Mouse (Mus musculus): ENCODE data around the gene Asns.
A peak's percentile ranks its signal among the peaks of the same experiment; 100 is the strongest.

The Asns gene

GRCm38 (mm10) chr6:7692884-7693585 lies at the start of gene Asns:
Gene Asns (minus strand): TSS chr6:7693254.
- peak; percentile 65 to 83 for DNase-seq

GRCm38 (mm10) chr6:7741721-7742120 lies 48.7 kb upstream of the Asns start:
- no peak for DNase-seq

GRCm38 (mm10) chr6:7737842-7738241 lies 44.8 kb upstream of the Asns start:
- DNase-seq: no peak

DNA sequence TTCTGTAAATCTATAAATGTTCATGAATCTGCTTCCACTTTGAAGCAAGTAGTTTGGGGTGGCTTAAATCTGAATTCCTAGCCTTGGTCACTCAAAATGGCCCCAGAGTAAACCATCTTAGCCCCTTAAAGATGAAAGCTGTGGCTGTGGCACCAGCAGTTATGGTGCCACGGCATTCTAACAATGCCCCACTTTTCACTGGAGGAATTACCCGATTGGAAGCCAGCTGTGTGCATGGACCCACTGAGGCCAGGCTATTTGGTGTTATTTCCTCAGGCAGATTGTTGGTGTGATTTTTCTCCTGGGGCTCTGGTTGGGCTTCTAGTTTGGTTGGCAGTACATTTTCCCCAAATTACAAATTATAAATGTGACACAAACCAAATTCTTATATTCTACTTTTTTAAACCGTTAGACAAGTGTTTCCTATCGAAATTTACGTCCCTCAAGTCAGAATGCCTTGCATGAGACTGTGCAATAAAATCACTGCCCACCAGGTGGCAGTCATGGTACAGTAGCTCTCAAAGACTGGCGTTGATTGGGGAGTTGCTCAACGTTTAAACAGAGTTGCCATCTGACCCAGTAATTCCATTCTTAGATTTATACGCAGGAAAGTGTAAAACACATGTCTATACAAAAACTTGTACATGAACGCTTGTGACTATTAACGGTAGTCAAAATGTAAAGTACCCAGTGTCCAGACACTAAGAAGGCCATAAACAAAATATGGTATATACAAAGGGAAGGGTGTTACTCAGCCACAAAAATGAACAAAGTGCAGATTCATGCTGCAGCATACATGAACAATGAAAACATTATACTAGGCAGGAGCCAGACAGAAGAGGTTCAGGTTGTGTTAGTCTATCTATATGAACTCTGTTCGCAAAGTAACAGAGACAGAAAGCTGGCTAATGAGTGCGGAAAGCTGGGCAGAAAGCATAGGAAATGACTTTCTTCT lies 40.0 kb upstream of the Asns start:
- DNase-seq: peak; percentile 76 to 94

DNA sequence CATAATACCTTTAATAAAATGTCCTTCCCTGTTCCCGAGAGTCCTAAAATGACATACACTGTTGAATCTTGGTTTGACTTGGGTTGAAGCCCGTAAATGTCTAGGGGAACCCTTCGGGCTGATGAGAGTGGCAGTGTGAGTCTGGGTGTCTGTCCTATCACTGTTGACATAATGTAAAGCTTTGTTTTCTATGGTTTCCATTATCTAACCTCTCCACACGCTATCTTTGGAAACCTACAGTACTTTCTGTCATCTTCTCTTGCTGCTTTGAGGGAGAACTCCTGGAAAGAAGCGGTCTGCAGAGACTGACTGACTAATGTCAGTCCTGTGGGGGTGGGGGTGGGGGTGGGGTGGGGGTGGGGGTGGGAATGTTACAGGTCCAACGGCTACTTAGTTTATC lies 39.0 kb upstream of the Asns start:
- no peak for DNase-seq

DNA sequence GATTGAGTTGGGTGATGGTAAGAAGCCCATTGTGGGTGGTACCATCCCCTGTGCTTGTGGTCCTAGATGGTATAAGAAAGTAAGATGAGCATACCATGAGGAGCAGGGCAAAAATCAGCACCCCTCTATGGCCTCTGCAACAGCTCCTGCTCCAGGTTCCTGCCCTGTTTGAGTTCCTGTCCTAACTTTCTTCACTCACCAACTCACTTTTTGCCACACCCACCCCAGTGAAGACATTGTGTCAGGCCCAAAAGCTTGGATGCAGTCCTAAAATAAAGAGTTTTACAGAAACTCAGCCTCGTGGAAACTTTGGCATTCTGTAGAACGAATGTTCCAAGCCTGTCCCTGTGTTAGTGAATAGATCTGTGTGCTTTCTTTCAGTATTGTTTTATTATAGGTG lies 36.1 kb upstream of the Asns start:
- DNase-seq: no peak

- DNase-seq: no peak
Observed at GRCm38 (mm10) chr6:7728241-7728640, 35.2 kb upstream of the Asns start.

DNA sequence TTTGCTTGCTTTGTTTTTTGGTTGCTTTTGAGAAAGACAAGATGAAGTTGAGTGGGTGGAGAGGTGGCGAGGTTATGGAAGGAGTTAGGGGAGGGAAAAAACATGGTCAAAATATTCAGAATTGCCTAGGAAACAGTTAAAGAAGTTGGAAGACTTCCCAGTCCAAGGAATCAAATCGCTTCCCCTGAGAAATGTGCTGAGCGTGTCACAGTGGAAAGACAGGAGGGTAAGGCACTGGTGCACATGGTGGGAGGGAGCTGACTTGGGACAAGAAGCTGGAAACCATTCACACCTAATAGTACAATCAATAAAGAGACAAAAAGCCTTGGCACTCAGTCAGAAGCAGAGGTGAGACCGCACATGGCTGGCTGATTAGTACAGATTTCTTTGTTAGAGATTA lies 23.2 kb upstream of the Asns start:
- DNase-seq: no peak

DNA sequence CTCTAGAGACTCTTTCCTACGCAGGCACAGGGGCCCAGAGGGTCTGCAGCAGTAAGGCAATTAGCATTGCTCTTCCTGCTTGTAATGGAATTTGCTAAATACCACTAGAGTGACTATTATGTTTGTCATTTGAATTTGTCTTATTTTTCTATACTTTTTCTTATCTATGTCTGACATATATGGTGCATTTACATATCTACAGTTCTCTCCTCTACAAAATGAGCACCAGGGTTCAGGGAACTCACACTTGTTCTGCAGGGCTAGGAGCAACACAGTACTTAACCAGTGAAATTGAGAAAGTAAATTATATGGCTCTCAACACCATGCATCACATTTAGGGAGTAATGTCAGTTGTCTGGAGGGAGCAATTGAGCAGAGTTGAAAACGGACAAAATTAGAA lies 21.2 kb upstream of the Asns start:
- DNase-seq: no peak

- no peak for DNase-seq
Observed at GRCm38 (mm10) chr6:7711837-7712330, 18.8 kb upstream of the Asns start.

GRCm38 (mm10) chr6:7708246-7708645 lies 15.2 kb upstream of the Asns start:
- DNase-seq: no peak

DNA sequence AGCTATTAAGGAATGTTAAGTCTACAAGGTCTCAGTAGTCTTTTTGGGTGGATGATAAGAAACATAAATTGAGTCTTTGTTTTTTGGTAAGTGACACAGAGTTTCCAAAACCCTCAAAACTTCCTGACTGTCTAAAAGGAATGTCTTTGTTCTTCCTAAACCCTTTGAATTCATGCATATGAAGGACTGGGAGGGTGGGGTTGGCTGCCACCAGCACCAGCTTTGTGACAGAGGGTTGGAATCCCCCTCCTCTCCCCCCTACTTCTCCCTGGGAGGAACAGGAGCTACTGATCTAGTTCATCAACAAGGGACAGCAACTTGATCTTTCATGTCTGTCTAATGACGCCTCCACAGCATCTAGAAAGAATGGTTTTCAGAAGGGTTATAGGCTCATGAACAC lies 13.7 kb upstream of the Asns start:
- DNase-seq: no peak

DNA sequence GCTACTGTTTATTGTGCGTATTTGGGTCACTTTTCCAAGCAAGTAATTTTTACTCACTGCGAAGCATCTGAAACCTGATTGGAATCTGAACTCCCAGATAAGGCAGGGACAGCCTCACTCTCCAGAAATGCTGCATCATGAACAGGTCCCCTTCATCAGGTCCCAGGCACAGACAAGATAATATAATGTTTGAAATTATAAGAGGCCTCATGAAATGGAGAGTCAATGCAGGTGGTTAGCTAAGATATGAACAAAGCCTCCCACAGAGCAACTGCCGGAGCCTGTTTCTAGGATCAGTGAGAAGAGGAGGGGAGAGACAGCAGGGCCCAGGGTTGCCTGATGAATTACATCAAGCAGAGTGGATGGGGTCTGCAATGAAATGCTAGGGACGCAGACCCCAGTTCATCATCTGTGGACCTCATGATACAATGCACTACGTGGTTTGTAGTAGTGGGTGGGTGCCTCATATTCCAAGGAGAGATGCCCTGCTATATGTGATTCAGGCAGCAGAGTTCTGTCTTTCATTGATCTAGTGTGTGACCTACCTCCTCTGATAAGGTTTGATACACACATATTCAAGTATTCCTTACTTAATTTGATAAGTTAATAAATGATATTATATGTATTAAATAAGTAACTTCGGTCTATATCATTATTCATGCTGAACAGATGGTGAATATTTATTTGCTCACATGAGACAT lies 5.1 kb upstream of the Asns start:
- no peak for DNase-seq

DNA sequence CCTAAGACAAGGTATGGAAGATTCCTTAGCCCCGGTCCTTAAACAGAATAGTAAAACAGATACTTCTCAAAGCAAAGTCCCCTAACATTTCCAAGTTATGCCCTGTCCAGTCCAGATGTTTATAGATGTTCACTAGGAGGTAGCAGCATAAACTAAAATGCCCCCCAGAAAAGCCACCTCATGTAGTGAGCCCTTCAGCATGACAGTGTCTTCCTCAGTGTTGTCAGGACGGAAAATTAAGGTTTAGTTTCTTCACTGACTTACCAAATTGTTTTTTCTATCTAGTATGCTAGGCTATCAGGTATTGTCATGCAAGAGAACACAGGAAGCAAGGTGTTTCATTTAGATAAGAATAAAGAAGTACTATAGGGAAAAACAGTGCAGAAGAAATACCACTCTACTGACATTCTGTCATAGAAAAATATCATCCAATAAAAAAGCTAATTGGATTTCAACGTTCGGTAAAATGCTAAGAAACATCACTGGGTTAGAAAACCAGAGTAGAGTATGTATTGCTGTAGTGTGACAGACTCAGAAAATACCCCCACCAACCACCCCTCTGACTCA lies 4.1 kb upstream of the Asns start:
- no peak for DNase-seq

- no peak for DNase-seq
Observed at GRCm38 (mm10) chr6:7696641-7697040, 3.6 kb upstream of the Asns start.

- DNase-seq: no peak
Observed at GRCm38 (mm10) chr6:7695901-7696300, 2.8 kb upstream of the Asns start.

DNA sequence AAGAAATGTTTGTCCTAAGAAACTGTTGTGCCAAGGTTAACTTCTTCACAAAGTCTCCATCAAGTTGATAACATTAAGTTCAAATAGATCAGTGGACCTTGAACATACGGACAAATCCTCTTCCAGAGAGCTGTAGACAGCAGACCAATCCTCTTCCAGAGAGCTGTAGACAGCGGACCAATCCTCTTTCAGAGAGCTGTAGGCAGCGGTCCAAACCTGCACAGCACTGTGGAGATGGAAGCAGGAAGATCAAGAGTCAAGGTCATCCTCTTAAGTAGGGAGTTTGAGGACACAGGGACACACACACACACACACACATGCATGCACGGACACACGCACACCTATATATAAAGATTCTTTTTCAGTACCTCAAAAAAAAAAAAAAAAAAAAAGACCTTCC lies 612 bp upstream of the Asns start:
- DNase-seq: no peak

DNA sequence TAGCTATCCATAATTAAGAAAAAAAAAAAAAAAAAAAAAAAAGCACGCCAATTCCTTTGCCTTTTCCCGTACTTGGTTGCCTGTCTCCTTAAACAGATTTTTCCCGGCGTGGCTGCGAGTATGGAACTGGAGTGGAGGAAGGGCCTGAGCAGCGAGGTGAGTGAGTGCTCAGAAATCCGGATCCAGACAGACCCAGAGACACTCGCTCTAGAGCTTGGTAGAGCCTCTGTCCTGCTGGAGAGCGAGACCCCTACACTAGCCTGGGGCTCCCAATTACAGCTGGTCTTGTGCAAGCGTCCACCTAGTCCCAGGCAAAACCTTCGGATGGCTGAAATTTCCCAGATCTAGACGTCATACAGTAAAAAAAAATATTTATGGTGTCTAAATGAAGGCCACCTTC lies 603 bp downstream of the Asns start:
- DNase-seq: peak in 1 of 2 experiments; percentile 4

DNA sequence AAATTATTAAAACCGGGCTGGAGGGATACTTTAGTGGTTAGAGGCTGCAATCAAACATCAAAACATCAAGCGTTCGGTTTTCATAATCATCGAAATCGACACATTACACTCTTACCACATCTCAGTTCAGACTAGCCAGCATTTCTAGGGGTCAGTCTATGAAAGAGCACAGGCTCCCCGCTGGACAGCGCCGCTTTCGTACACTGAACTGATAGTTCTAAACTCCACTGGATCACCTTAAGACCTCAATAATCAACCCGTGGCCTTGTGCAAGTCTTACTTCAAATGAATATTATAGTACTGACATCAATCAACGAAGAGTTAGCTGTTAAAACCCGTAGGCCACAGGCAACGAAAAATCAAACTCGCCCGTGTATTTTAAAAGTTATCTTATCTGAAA lies 1.0 kb downstream of the Asns start:
- DNase-seq: no peak

DNA sequence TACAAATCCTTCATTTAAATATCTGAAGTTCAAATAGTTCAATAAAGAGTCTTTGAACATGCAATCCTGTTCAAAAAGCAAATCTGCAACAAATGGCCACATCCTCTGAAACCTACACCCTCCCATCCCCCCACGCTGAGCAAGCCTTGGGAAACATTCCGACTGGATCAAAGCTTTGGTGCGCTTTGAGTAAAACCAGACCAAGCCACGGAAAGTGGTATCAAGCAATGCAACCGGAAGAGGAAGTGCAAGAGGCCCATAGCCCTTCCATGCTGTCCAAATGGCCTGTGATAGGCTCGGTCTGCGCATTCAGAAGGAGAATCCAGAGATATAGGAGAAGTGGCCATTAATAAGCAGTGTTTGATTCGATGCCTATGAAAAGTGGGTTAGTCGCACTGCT lies 2.6 kb downstream of the Asns start:
- DNase-seq: no peak

GRCm38 (mm10) chr6:7689180-7689579 lies 3.9 kb downstream of the Asns start:
- DNase-seq: no peak

DNA sequence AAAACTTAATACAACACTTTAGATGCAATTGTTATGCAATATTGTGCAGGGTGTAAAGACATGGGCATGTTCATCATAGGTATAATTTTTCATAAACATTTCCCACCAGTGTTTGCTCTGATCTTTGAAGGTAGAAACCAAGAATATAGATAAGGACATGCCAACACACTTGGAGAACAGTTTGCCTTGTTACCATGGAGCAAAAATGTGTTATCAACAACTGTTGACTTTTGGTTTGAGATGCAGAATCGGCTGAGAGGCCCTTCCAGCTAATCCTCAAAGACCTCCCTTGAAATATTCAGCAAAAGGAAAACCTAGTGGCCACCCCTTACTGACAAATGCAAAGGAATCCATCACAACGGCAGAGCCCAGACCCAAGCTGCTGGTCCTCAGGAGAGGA lies 7.0 kb downstream of the Asns start:
- DNase-seq: no peak

Data from kidney, postnatal 36 days (tissue).